Mouse (Mus musculus) layer of hippocampus, postnatal 36 days (tissue): ENCODE measurements around the gene 1700016K19Rik. TPM values are rescaled to one million over a fixed set of nuclear protein-coding genes. Genes with fewer than 3 reads are reported as not detected.
"Not testable (repeated sequence)": the region's sequence is repeated elsewhere in the genome, so short reads cannot be mapped to it uniquely, and the experiment has no call there.

Experiments
- DNase-seq, 2 experiments: peaks; one replicate each; pipeline ENCODE4 v3.0.0; 2022
- total RNA-seq, 2 experiments: library from RNA; stranded (reverse); gene quantifications; 2 replicates each; pipeline ENCODE4 v1.2.3; 2021

1700016K19Rik gene
- total RNA-seq, 2 experiments from 2014 or later, result 1.8 to 2.3 TPM

DNA sequence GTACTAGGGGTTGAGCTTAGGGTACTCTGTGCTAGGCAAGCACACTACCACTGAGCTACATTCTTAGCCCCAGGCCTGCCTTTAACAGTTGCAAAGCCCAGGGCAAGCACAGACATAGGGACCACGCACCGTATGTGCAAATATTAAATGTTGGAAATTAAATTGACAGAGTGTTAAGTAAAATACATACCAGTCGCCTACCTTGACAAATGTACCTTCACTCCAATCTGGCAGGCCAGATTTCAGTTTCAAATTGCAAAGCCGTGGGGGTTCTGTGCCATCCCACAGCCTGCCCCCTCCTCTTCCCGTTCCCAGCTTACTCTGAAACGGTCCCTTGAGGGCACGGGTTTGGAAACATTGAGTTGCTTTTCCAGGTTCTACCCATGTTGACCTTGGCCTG lies 13.8 kb upstream of the 1700016K19Rik start:
- peak in 1 of 2 experiments; percentile 37 for DNase-seq

GRCm38 (mm10) chr11:75990965-75991835 lies 8.5 kb upstream of the 1700016K19Rik start:
- DNase-seq, result peak in 1 of 2 experiments; percentile 47

DNA sequence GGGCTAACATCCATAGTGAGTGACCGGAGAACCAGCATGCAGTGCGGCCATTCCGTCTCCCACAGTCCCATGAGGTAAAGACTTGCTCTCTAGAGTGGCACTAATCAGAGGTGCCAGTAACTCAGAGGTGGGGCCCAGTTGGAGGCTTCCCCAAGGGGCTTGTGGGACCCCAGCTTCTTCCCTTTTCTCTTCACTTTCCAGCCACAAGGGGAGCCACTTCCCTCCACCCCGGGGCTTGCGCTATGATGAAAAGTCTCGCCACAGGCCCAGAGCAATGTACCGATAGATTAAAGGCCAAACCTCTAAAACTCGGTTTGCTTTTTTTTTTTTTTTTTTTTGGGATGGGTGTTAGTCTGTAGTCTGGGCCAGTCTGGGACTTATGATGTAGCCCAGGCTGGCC lies 7.8 kb upstream of the 1700016K19Rik start:
- no peak for DNase-seq

DNA sequence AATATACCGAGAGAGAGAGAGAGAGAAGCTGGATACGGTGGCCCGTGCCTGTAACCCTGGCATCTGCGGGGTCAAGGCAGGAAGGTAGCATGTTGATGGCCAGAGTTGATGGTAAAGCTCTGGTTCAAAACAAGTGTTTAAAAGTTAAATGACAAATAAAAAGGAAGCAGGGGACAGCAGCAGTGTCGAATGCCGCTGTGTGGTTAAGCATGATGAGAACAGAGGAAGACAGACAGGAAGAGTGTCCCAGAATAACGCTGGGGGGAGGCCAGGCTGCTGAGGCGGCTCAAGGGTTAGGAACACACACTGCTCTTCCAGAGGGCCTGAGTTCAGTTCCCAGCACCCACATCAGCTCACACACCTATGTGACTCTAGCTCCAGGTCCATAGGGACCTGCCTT lies 7.2 kb upstream of the 1700016K19Rik start:
- no peak for DNase-seq

GRCm38 (mm10) chr11:75994357-75994756 lies 5.4 kb upstream of the 1700016K19Rik start:
- no peak for DNase-seq

DNA sequence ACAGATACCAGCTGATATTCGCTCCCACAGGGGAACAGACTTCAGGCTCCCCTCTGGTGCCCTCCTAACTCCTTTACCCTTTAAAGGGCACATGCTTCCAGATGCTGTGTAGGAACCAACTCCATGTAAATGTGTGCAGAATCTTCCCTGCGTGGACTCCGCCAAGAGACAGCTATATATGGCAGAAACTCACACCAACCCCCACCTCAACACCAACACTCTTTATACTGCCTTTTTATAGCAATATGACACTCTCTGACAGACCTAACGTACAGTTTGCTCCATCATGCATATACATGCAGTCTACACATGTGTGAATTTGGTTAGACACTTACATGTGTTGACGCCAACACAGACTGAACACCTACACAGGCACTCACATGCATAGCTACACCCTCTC lies 989 bp downstream of the 1700016K19Rik start:
- DNase-seq, result no peak

DNA sequence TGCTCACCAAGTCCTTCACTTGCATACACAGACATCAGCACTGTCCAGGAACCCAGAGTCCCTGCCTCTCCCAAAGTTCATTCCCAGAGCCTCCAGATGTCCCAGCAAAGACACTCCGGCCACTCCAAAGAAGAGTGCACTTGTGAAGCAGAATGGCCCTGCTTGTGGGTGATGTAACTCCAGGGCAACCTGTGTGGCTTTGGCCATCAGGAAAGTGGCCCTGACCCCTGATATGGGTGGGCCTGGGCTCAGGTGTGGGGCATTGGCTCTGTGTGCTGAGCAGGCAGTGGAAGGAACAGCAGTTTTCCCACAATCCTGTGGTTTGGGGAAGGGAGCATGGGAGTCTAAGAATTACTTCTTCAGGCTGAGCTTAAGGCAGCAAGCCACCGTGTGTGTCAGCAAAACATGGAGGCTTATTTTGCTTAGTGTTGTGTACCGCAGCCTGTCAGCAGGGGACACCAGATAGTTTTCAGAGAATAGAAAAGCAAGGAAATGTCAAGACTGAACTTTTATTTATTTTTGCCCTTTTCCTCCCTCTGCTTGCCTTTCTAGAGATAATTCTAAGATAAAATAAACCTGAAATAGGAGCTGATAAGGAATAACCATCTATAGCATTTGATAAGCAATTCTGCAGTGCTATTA lies 1.6 kb downstream of the 1700016K19Rik start:
- no peak for DNase-seq

DNA sequence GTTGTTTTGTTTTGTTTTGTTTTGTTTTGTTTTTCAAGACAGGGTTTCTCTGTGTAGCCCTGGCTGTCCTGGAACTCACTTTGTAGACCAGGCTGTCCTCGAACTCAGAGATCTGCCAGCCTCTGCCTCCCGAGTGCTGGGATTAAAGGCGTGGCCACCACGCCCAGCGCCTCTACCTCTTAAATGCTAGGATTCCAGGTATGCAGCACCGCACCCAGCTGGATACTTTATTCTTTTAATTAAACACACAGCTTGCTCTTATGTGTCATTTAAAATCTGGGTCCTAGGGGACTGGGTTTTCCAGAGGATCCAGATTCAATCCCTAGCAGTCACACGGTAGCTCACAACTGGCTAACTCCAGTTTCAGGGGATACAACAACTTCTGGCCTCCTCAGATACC lies 4.6 kb downstream of the 1700016K19Rik start:
- DNase-seq, result not testable (repeated sequence)

- DNase-seq, result no peak
These were observed 8.4 kb downstream of the 1700016K19Rik start for GRCm38 (mm10) chr11:76008162-76008561.

DNA sequence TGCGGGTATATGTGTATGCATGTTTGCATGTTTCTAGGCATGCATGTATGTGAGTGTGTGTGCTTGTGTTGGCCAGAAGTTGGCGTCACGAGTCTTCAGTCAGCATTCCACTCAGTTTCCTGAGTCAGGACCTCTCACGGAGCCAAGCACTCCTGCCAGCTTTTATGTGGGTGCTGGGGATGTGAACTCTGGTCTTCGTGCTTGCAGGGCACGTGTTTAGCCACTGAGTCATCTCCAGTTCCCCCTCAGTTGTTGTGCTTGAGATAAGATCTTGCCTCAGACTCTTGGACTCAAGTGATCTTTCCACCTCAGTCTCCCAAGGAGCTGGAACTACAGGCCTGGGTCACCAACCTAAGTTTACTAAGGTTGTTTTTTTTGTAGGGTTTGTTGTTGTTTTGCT lies 9.4 kb downstream of the 1700016K19Rik start:
- no peak for DNase-seq

- DNase-seq, result no peak
These were observed 11.3 kb downstream of the 1700016K19Rik start for GRCm38 (mm10) chr11:76010838-76011624.

DNA sequence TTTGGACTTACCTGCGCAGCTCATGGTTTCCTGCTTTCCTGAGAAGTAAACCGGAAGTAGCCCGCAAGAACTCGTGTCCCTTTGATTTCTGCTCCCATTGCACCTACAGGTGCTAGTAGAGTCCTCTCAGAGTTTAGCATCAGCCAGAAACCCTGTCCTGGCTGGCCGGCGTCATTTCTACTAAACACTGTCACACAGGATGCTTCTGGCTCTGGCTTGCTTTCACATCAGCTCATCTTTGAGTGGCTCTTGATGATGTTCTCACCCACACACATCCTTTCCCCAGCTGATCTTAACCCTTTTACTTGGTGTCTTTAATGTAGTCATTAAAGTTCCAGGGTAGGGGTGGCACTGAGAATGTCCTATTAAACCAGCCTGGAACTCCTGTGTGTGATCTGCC lies 15.5 kb downstream of the 1700016K19Rik start:
- no peak for DNase-seq

GRCm38 (mm10) chr11:76015814-76016213 lies 16.1 kb downstream of the 1700016K19Rik start:
- DNase-seq, result no peak

DNA sequence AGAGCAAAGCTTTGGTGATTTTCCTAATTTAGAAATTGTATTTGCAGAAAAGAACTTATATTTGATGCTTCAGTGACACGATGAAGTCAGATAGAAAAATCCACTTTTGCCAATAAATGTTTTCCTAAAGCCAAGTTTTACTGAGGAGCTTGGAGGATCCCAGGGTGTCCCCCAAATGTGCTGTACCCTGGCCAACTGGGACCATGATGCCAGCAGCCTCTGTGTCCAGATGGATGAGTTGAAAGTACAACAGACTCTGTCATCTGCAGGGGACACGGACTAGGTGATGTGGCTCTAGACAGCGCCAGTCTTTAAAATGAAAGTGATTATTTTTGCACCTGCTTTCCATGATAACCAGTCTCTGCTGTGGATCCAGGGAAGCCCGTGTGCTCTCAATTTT lies 20.2 kb downstream of the 1700016K19Rik start:
- no peak for DNase-seq

GRCm38 (mm10) chr11:76020916-76021315 lies 21.2 kb downstream of the 1700016K19Rik start:
- DNase-seq, result no peak

GRCm38 (mm10) chr11:76025080-76025583 lies 25.4 kb downstream of the 1700016K19Rik start:
- DNase-seq, result no peak

DNA sequence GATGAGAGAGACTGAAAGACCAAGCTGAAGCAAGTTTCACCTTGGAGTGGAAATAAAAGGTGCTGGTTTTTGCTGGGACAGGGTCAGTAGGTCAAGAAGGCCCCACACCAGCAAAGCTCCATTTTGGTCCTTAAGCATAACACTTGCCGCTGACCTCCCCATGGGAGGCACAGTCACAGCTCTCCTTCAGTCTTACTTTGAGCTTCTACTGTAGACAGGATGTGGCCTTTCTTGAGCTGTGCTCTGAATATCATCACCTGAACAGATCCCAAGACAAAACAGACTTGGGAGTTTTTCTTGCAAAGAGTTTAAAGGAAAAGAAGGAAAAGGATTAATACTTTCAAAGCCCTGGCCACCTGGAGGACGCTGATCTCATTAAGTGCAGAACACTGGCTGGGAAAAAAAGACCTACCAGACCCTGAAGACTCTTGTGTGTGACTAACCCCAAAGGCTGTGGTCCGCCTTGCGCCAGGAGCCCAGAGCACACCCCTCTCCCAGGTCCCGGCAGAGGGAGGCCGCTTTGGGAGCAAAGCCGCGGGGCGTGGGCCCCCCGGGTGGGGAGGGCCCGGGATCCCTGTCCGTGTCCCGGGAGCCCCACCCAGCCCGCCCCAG lies 26.9 kb downstream of the 1700016K19Rik start:
- no peak for DNase-seq

DNA sequence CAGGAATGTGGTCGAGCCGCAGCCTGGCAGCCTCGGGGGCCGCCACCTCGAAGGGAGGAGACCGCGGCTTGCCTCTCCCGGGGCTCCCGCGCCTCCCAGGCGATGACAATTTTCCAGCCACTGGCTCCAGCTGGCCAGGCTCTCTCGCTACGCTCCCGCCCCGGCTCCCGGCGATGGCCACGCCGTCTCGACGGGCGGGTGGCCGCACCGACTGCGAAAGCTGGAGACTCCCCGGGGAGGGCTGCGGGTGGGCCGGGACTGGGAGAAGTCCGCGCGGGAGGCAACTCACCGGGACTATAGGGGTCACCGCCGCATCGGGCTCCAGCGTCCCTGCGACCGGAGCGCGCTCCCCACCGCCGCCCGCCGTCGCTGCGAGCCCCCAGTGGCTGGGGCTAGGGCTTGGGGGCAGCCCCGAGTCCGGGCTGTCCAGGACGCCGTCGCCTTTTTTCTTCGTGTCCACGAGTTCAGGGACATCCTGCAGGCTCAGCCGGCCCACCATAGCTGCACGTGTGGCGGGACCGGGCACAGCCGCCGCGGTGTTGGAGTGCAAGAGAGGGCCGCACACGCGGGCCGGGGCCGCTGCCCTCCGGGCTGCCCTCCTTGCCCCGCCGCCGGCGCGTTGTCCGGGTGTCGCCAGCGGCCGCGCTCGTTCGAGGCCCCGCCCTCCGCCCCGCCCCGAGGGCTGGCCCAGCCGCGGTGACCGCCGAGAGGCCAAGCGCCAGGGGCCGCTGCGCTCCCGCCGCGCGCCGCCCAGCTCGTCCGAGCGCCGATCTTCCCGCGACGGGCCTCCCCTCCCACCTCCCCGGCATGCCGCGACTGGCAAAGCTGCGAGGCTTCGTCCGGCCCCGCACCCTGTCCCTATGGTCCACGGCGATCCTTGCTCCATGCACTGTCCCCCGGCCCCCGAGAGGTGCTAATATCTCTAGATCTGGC lies 27.7 kb downstream of the 1700016K19Rik start, which contains the start of gene Rflnb:
Rflnb (minus strand) TSS at position 644 of the 933 bp plus-strand sequence.
- DNase-seq, result peak; percentile 66 to 67

- DNase-seq, result no peak
These were observed 28.4 kb downstream of the 1700016K19Rik start for GRCm38 (mm10) chr11:76028072-76028465.

GRCm38 (mm10) chr11:76033359-76033758 lies 33.6 kb downstream of the 1700016K19Rik start:
- DNase-seq, result no peak

DNA sequence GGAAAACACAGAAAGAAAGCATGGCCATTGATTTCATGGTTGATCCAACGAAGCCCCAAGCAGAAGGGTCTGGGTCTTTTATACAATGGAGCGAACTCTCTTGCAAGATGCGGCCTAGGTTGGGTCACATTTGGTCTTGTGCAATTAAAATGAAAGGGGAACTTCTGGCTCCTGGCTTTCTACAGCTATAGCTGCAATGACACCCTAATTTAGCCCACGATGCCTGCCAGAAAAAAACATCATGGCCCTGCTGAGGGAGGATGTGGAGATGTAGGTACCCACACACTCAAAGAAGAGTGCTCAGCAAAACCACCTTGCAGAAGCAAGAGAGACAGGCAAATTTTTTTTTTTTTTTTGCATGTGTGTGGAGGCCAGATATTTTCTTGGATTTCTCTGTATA lies 34.1 kb downstream of the 1700016K19Rik start:
- no peak for DNase-seq
